ENCODE assay signal across 9 mouse cellular contexts in the genomic region with DNA sequence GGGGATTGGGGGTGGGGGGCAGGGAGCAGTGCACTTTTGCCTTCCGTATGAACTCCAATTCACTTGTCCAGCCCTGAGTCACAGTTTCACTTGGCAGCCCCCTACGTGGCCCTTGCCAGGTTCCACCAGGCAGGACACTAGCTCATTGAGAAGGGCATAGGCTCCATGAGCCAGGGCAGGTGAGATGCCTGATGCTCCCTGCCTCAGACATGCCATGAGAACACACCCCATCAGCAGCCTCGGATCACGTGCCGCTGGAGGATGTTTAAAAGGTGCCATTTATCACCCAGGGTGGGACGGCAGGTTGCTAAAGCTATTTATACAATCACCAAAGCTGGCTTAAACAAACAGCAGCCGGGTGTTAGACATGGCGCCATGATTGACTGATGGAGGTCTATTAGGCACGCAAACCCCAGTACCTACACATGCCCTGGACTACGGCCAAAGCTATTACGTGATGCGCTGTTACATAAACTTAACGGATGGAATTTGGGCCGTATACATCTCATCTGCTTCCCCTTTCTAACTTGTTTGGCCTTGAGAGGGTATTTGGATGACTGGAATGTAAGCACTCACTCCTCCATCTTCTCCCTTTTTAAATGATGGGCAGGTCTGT.
DNase-seq lines count a peak whose midpoint lies in the region; ATAC-seq lines count a peak whose summit lies in the region.
"Had no signal": no experiment of that assay in that cellular context is flagged by ENCODE, and none has a peak within 500 bp of the region (broad histone marks: within the 10 kb centered on the region; RNA-seq: fewer than 3 reads in every experiment).

No protein-coding gene starts in this region.

- H3K9ac ChIP-seq in heart, embryonic 12.5 days = no peak overlapping the region
- H3K9ac ChIP-seq in embryonic facial prominence, embryonic 14.5 days (ENCODE audit: low read depth, low read length) = no peak overlapping the region
- no peak overlapping the region for H3K9ac ChIP-seq in limb, embryonic 13.5 days
- H3K9ac ChIP-seq: hindbrain, embryonic 13.5 days had no signal

- H3K4me1 ChIP-seq in heart, embryonic 12.5 days (replicated peaks) = peaks cover 25% of the 10 kb centered on the region
- H3K4me1 ChIP-seq in embryonic facial prominence, embryonic 14.5 days (ENCODE audit: control insufficient read depth, insufficient read depth, low read length) = peaks cover 8% of the 10 kb centered on the region; the same call in 1 of the 2 replicates
- H3K4me1 ChIP-seq in limb, embryonic 13.5 days = peaks cover 40% of the 10 kb centered on the region

- ATAC-seq in heart, embryonic 12.5 days (ENCODE audit: insufficient number of reproducible peaks, low FRiP score) = no peak
- peak; percentile 18; the same call in 1 of the 2 replicates for ATAC-seq in embryonic facial prominence, embryonic 14.5 days (ENCODE audit: low read depth)
- ATAC-seq in limb, embryonic 13.5 days (ENCODE audit: low FRiP score, low read depth) = peak; percentile 46

- no peak overlapping the region for H3K27ac ChIP-seq in heart, embryonic 12.5 days (ENCODE audit: poor library complexity, severe bottlenecking)
- H3K27ac ChIP-seq in embryonic facial prominence, embryonic 14.5 days (replicated peaks; ENCODE audit: low read depth, low read length) = no peak overlapping the region
- H3K27ac ChIP-seq in limb, embryonic 13.5 days = no peak overlapping the region
- H3K27ac ChIP-seq: hindbrain, embryonic 13.5 days had no signal

- H3K27me3 ChIP-seq in heart, embryonic 12.5 days (replicated peaks) = no peaks in the 10 kb centered on the region
- H3K27me3 ChIP-seq in embryonic facial prominence, embryonic 14.5 days (replicated peaks; ENCODE audit: control insufficient read depth, insufficient read depth, low read length) = no peaks in the 10 kb centered on the region
- H3K27me3 ChIP-seq in limb, embryonic 13.5 days = peaks cover 8% of the 10 kb centered on the region; the same call in 1 of the 2 replicates
- H3K27me3 ChIP-seq: hindbrain, embryonic 13.5 days had no signal

- no peaks in the 10 kb centered on the region for H3K36me3 ChIP-seq in heart, embryonic 12.5 days
- H3K36me3 ChIP-seq in embryonic facial prominence, embryonic 14.5 days (ENCODE audit: control insufficient read depth, insufficient read depth, low read length) = no peaks in the 10 kb centered on the region
- H3K36me3 ChIP-seq in limb, embryonic 13.5 days = no peaks in the 10 kb centered on the region
- H3K36me3 ChIP-seq: hindbrain, embryonic 13.5 days had no signal

- 66% methylated on average over 14 of the region's 14 CpGs for WGBS in heart, embryonic 12.5 days
- 54% methylated on average over 14 of the region's 14 CpGs for WGBS in embryonic facial prominence, embryonic 14.5 days
- 35% methylated on average over 14 of the region's 14 CpGs for WGBS in limb, embryonic 13.5 days

- no peaks in the 10 kb centered on the region for H3K9me3 ChIP-seq in heart, embryonic 12.5 days (replicated peaks)
- no peaks in the 10 kb centered on the region for H3K9me3 ChIP-seq in embryonic facial prominence, embryonic 14.5 days (ENCODE audit: control insufficient read depth, low read length)
- H3K9me3 ChIP-seq in limb, embryonic 13.5 days = no peaks in the 10 kb centered on the region
- H3K9me3 ChIP-seq: hindbrain, embryonic 13.5 days had no signal

- no peak overlapping the region for H3K4me2 ChIP-seq in heart, embryonic 12.5 days
- H3K4me2 ChIP-seq in embryonic facial prominence, embryonic 14.5 days (ENCODE audit: low read depth, low read length) = no peak overlapping the region
- H3K4me2 ChIP-seq in limb, embryonic 13.5 days (replicated peaks) = no peak overlapping the region
- H3K4me2 ChIP-seq: hindbrain, embryonic 13.5 days had no signal

- DNase-seq in heart, adult 11 months = peak; percentile 87
- peak; percentile 51 for DNase-seq in 3134 (ENCODE audit: extremely low read depth, insufficient read length, low spot score)
- peak; percentile 43 for DNase-seq in embryonic facial prominence, embryonic 14.5 days (ENCODE audit: low spot score)
- no peak for DNase-seq in left cerebral cortex, adult 8-10 months (ENCODE audit: low spot score in 2 of 2)
- no peak for DNase-seq in layer of hippocampus, postnatal 14 days (ENCODE audit: low spot score in 2 of 2)
- DNase-seq: lung, adult 2 months had no signal

- no peak overlapping the region for H3K4me3 ChIP-seq in heart, embryonic 12.5 days
- H3K4me3 ChIP-seq in embryonic facial prominence, embryonic 14.5 days (ENCODE audit: low read depth, low read length) = no peak overlapping the region
- H3K4me3 ChIP-seq in limb, embryonic 13.5 days = no peak overlapping the region
- H3K4me3 ChIP-seq: hindbrain, embryonic 13.5 days had no signal

Comparison
In these comparisons a context has a peak if more than half of its experiments do, and no peak if none do; other contexts are left out.
1. DNase-seq: peak in heart, adult 11 months (single experiment), 3134 (single experiment) and embryonic facial prominence, embryonic 14.5 days (single experiment); none in left cerebral cortex, adult 8-10 months (0 of 2) and layer of hippocampus, postnatal 14 days (0 of 2).